Mouse (Mus musculus) c-Kit-positive CD71-positive TER-119-negative erythroid progenitor cells, embryonic 14.5 days (primary cell): ENCODE data around the gene Gm11172.
"Not testable (repeated sequence)": the region's sequence is repeated elsewhere in the genome, so short reads cannot be mapped to it uniquely, and the experiment has no call there.

ENCODE experiments used
- DNase-seq: peaks from one replicate; pipeline ENCODE4 v3.0.0-alpha.2; 2013; ENCODE audit warnings: low read depth

Gene Gm11172

GRCm38 (mm10) chr16:10834542-10834910 lies 21.8 kb downstream of the Gm11172 start:
- no peak for DNase-seq

GRCm38 (mm10) chr16:10834911-10835587 lies 22.3 kb downstream of the Gm11172 start, which contains the start of gene Rmi2:
Gene Rmi2 (plus strand): TSS chr16:10835059.
- peak; percentile 72 for DNase-seq

- no peak for DNase-seq
These were observed 23.7 kb downstream of the Gm11172 start for GRCm38 (mm10) chr16:10836388-10836787.

- no peak for DNase-seq
These were observed 24.5 kb downstream of the Gm11172 start for GRCm38 (mm10) chr16:10837250-10837649.

- no peak for DNase-seq
These were observed 25.2 kb downstream of the Gm11172 start for GRCm38 (mm10) chr16:10837903-10838302.

GRCm38 (mm10) chr16:10838487-10839245 lies 26.0 kb downstream of the Gm11172 start:
- no peak for DNase-seq

- no peak for DNase-seq
These were observed 27.3 kb downstream of the Gm11172 start for GRCm38 (mm10) chr16:10840018-10840417.

GRCm38 (mm10) chr16:10842282-10842855 lies 29.7 kb downstream of the Gm11172 start:
- DNase-seq, result no peak

GRCm38 (mm10) chr16:10843486-10844318 lies 31.0 kb downstream of the Gm11172 start:
- no peak for DNase-seq

GRCm38 (mm10) chr16:10844319-10844670 lies 31.6 kb downstream of the Gm11172 start:
- DNase-seq, result no peak

GRCm38 (mm10) chr16:10845952-10846351 lies 33.2 kb downstream of the Gm11172 start:
- no peak for DNase-seq

GRCm38 (mm10) chr16:10846503-10846902 lies 33.8 kb downstream of the Gm11172 start:
- no peak for DNase-seq

GRCm38 (mm10) chr16:10849965-10850861 lies 37.5 kb downstream of the Gm11172 start:
- DNase-seq, result no peak

GRCm38 (mm10) chr16:10850905-10851304 lies 38.2 kb downstream of the Gm11172 start:
- DNase-seq, result no peak

GRCm38 (mm10) chr16:10852216-10852615 lies 39.5 kb downstream of the Gm11172 start:
- DNase-seq, result not testable (repeated sequence)

- no peak for DNase-seq
These were observed 47.1 kb downstream of the Gm11172 start for GRCm38 (mm10) chr16:10859726-10860245.

GRCm38 (mm10) chr16:10861408-10861807 lies 48.7 kb downstream of the Gm11172 start:
- no peak for DNase-seq
